Mouse (Mus musculus): ENCODE measurements around the gene Slc15a1.

Gene Slc15a1

GRCm38 (mm10) chr14:121440807-121441206, 64.2 kb downstream of the Slc15a1 start:
- Histone ChIP-seq H3K4me1 (replicated peaks; ENCODE audit: low read depth, low read length) (peaks cover 11% of the 10 kb centered on the region), H3K36me3 (ENCODE audit: insufficient read depth, low read length) (no peaks in the 10 kb centered on the region)
- TF ChIP-seq CTCF (conservative IDR thresholded peaks at IDR 0.05; ENCODE audit: low read length) = no peak
- no peak for TF ChIP-seq NANOG (IDR thresholded peaks at IDR 0.05; ENCODE audit: borderline replicate concordance, low read length)
- no peak for TF ChIP-seq POU5F1 (IDR thresholded peaks at IDR 0.05; ENCODE audit: borderline replicate concordance, low read length)

GRCm38 (mm10) chr14:121437026-121437425, 68.0 kb downstream of the Slc15a1 start:
- Histone ChIP-seq H3K36me3 (ENCODE audit: insufficient read depth, low read length) (no peaks in the 10 kb centered on the region), H3K27me3 (ENCODE audit: insufficient read depth, low read length) (peaks cover 11% of the 10 kb centered on the region; the same call in 1 of the 2 replicates), H3K4me1 (replicated peaks; ENCODE audit: low read depth, low read length) (peaks cover 2% of the 10 kb centered on the region; the same call in 1 of the 2 replicates), H3K4me3 (replicated peaks; ENCODE audit: low read length) (no peak overlapping the region), H3K9me3 (ENCODE audit: low read length) (peaks cover 13% of the 10 kb centered on the region)
- TF ChIP-seq NANOG (IDR thresholded peaks at IDR 0.05; ENCODE audit: borderline replicate concordance, low read length) = no peak
- no peak for TF ChIP-seq POU5F1 (IDR thresholded peaks at IDR 0.05; ENCODE audit: borderline replicate concordance, low read length)
- no peak for TF ChIP-seq CTCF (conservative IDR thresholded peaks at IDR 0.05; ENCODE audit: low read length)

More at GRCm38 (mm10) chr14:121440807-121441206, 64.2 kb downstream of the Slc15a1 start:
- Histone ChIP-seq H3K27me3 (ENCODE audit: insufficient read depth, low read length) (no peaks in the 10 kb centered on the region), H3K9me3 (ENCODE audit: low read length) (peaks cover 14% of the 10 kb centered on the region), H3K4me3 (replicated peaks; ENCODE audit: low read length) (no peak overlapping the region)

- Histone ChIP-seq H3K36me3 (ENCODE audit: insufficient read depth, low read length) (no peaks in the 10 kb centered on the region), H3K9me3 (ENCODE audit: low read length) (peaks cover 7% of the 10 kb centered on the region; the same call in 1 of the 2 replicates)
- no peak for TF ChIP-seq CTCF (conservative IDR thresholded peaks at IDR 0.05; ENCODE audit: low read length)
- TF ChIP-seq POU5F1 (IDR thresholded peaks at IDR 0.05; ENCODE audit: borderline replicate concordance, low read length) = no peak
- TF ChIP-seq NANOG (IDR thresholded peaks at IDR 0.05; ENCODE audit: borderline replicate concordance, low read length) = no peak
Observed at GRCm38 (mm10) chr14:121436455-121436854, 68.6 kb downstream of the Slc15a1 start.

GRCm38 (mm10) chr14:121435794-121436193, 69.3 kb downstream of the Slc15a1 start:
- peaks cover 3% of the 10 kb centered on the region; the same call in 1 of the 2 replicates for H3K9me3 ChIP-seq (ENCODE audit: low read length)
- peaks cover 3% of the 10 kb centered on the region; the same call in 1 of the 2 replicates for H3K4me1 ChIP-seq (replicated peaks; ENCODE audit: low read depth, low read length)
- no peaks in the 10 kb centered on the region for H3K36me3 ChIP-seq (ENCODE audit: insufficient read depth, low read length)
- peaks cover 21% of the 10 kb centered on the region for H3K27me3 ChIP-seq (ENCODE audit: insufficient read depth, low read length)
- TF ChIP-seq NANOG (IDR thresholded peaks at IDR 0.05; ENCODE audit: borderline replicate concordance, low read length) (no peak), POU5F1 (IDR thresholded peaks at IDR 0.05; ENCODE audit: borderline replicate concordance, low read length) (no peak), CTCF (conservative IDR thresholded peaks at IDR 0.05; ENCODE audit: low read length) (no peak)
- no peak overlapping the region for H3K4me3 ChIP-seq (replicated peaks; ENCODE audit: low read length)

More at GRCm38 (mm10) chr14:121436455-121436854, 68.6 kb downstream of the Slc15a1 start:
- peaks cover 3% of the 10 kb centered on the region; the same call in 1 of the 2 replicates for H3K4me1 ChIP-seq (replicated peaks; ENCODE audit: low read depth, low read length)
- H3K27me3 ChIP-seq (ENCODE audit: insufficient read depth, low read length) = peaks cover 17% of the 10 kb centered on the region
- H3K4me3 ChIP-seq (replicated peaks; ENCODE audit: low read length) = no peak overlapping the region

GRCm38 (mm10) chr14:121431261-121431660, 73.8 kb downstream of the Slc15a1 start:
- no peaks in the 10 kb centered on the region for H3K36me3 ChIP-seq (ENCODE audit: insufficient read depth, low read length)
- TF ChIP-seq CTCF (conservative IDR thresholded peaks at IDR 0.05; ENCODE audit: low read length) (no peak), NANOG (IDR thresholded peaks at IDR 0.05; ENCODE audit: borderline replicate concordance, low read length) (no peak), POU5F1 (IDR thresholded peaks at IDR 0.05; ENCODE audit: borderline replicate concordance, low read length) (no peak)
- peaks cover 21% of the 10 kb centered on the region for H3K27me3 ChIP-seq (ENCODE audit: insufficient read depth, low read length)
- H3K4me3 ChIP-seq (replicated peaks; ENCODE audit: low read length) = no peak overlapping the region
- H3K4me1 ChIP-seq (replicated peaks; ENCODE audit: low read depth, low read length) = peaks cover 13% of the 10 kb centered on the region
- H3K9me3 ChIP-seq (ENCODE audit: low read length) = no peaks in the 10 kb centered on the region

- Histone ChIP-seq H3K27me3 (ENCODE audit: insufficient read depth, low read length) (peaks cover 21% of the 10 kb centered on the region), H3K9me3 (ENCODE audit: low read length) (no peaks in the 10 kb centered on the region), H3K36me3 (ENCODE audit: insufficient read depth, low read length) (no peaks in the 10 kb centered on the region), H3K4me3 (replicated peaks; ENCODE audit: low read length) (no peak overlapping the region), H3K4me1 (replicated peaks; ENCODE audit: low read depth, low read length) (peaks cover 21% of the 10 kb centered on the region)
- TF ChIP-seq POU5F1 (IDR thresholded peaks at IDR 0.05; ENCODE audit: borderline replicate concordance, low read length) (no peak), NANOG (IDR thresholded peaks at IDR 0.05; ENCODE audit: borderline replicate concordance, low read length) (no peak), CTCF (conservative IDR thresholded peaks at IDR 0.05; ENCODE audit: low read length) (no peak)
Observed at GRCm38 (mm10) chr14:121429854-121430535, 75.1 kb downstream of the Slc15a1 start.

- TF ChIP-seq POU5F1 (IDR thresholded peaks at IDR 0.05; ENCODE audit: borderline replicate concordance, low read length) (no peak), NANOG (IDR thresholded peaks at IDR 0.05; ENCODE audit: borderline replicate concordance, low read length) (no peak), CTCF (conservative IDR thresholded peaks at IDR 0.05; ENCODE audit: low read length) (no peak)
- no peaks in the 10 kb centered on the region for H3K36me3 ChIP-seq (ENCODE audit: insufficient read depth, low read length)
- no peak overlapping the region for H3K4me3 ChIP-seq (replicated peaks; ENCODE audit: low read length)
- H3K4me1 ChIP-seq (replicated peaks; ENCODE audit: low read depth, low read length) = peaks cover 26% of the 10 kb centered on the region
- H3K9me3 ChIP-seq (ENCODE audit: low read length) = no peaks in the 10 kb centered on the region
- H3K27me3 ChIP-seq (ENCODE audit: insufficient read depth, low read length) = peaks cover 17% of the 10 kb centered on the region
Observed at GRCm38 (mm10) chr14:121428148-121428547, 76.9 kb downstream of the Slc15a1 start.

- no peak for TF ChIP-seq POU5F1 (IDR thresholded peaks at IDR 0.05; ENCODE audit: borderline replicate concordance, low read length)
- peak; percentile 40; the same call in 1 of the 2 replicates for TF ChIP-seq CTCF (conservative IDR thresholded peaks at IDR 0.05; ENCODE audit: low read length)
Observed at GRCm38 (mm10) chr14:121426743-121427142, 78.3 kb downstream of the Slc15a1 start.

More at GRCm38 (mm10) chr14:121426743-121427142, 78.3 kb downstream of the Slc15a1 start:
- H3K4me1 ChIP-seq (replicated peaks; ENCODE audit: low read depth, low read length) = peaks cover 29% of the 10 kb centered on the region
- H3K36me3 ChIP-seq (ENCODE audit: insufficient read depth, low read length) = no peaks in the 10 kb centered on the region
- H3K4me3 ChIP-seq (replicated peaks; ENCODE audit: low read length) = no peak overlapping the region
- no peaks in the 10 kb centered on the region for H3K9me3 ChIP-seq (ENCODE audit: low read length)
- peaks cover 7% of the 10 kb centered on the region for H3K27me3 ChIP-seq (ENCODE audit: insufficient read depth, low read length)
